Mouse (Mus musculus) midbrain, embryonic 16.5 days (tissue): ENCODE measurements at regions not wholly inside any gene's neighbourhood (a gene's known extent, or its start where the extent isn't known, plus 50 kb on each side); places are given as distances from the start of the nearest gene placed in this dataset.

ENCODE experiments used
- ATAC-seq: fragments of 200-750 bp; cut with Nextera tagmentation; 2 replicates; pipeline ENCODE4 v1.8.0; 2017; ENCODE audit warnings: moderate TSS enrichment
- H3K27ac ChIP-seq: fragments of 300-500 bp; sonication (generic); 2 replicates; pipeline ENCODE4 v1.5.1; 2014; ENCODE audit warnings: mild to moderate bottlenecking, low read length, mixed read lengths
- H3K27me3 ChIP-seq: fragments of 300-500 bp; sonication (generic); 2 replicates; pipeline ENCODE4 v1.6.1; 2014; ENCODE audit warnings: low read depth, low read length, mixed read lengths; ENCODE audit not compliant: control insufficient read depth, insufficient read depth
- H3K36me3 ChIP-seq: fragments of 300-500 bp; sonication (generic); 2 replicates; pipeline ENCODE4 v1.6.1; 2014; ENCODE audit warnings: mild to moderate bottlenecking, low read length, moderate library complexity, mixed read lengths; ENCODE audit not compliant: control insufficient read depth, insufficient read depth
- H3K4me1 ChIP-seq: fragments of 300-500 bp; sonication (generic); 2 replicates; pipeline ENCODE4 v1.6.1; 2014; ENCODE audit warnings: mild to moderate bottlenecking, low read length, mixed read lengths; ENCODE audit not compliant: control insufficient read depth, insufficient read depth
- H3K4me2 ChIP-seq: fragments of 300-500 bp; sonication (generic); 2 replicates; pipeline ENCODE4 v1.6.1; 2014; ENCODE audit warnings: mild to moderate bottlenecking, low read length, mixed read lengths
- H3K4me3 ChIP-seq: fragments of 300-500 bp; sonication (generic); 2 replicates; pipeline ENCODE4 v1.5.1; 2014; ENCODE audit warnings: low read depth, mild to moderate bottlenecking, low read length, moderate library complexity, mixed read lengths
- H3K9ac ChIP-seq: fragments of 300-500 bp; sonication (generic); 2 replicates; pipeline ENCODE4 v1.6.1; 2014; ENCODE audit warnings: low read depth, low read length, mixed read lengths
- H3K9me3 ChIP-seq: fragments of 300-500 bp; sonication (generic); replicated peaks from 2 replicates; pipeline ENCODE4 v1.6.1; 2014; ENCODE audit warnings: mild to moderate bottlenecking, low read length, mixed read lengths; ENCODE audit not compliant: control insufficient read depth, poor library complexity, severe bottlenecking
- WGBS: fragments of 180-500 bp; shearing (Covaris S2); extraction: QIAGEN DNeasy Blood & Tissue Kit; methylation state at CpG from one replicate; pipeline ENCODE4 v1.1.7; 2014; 5-methylcytosine and 5-hydroxymethylcytosine counted together

GRCm38 (mm10) chr4:50025356-50025755, 179.8 kb upstream of the Grin3a start:
- no peaks in the 10 kb centered on the region for H3K9me3 ChIP-seq
- no peaks in the 10 kb centered on the region for H3K27me3 ChIP-seq
- H3K36me3 ChIP-seq = no peaks in the 10 kb centered on the region
- WGBS = 61% methylated on average over 6 of the region's 6 CpGs
- no peak overlapping the region for H3K27ac ChIP-seq
- H3K4me3 ChIP-seq = no peak overlapping the region
- no peak for ATAC-seq
- no peak overlapping the region for H3K4me2 ChIP-seq
- H3K4me1 ChIP-seq = no peaks in the 10 kb centered on the region
- no peak overlapping the region for H3K9ac ChIP-seq
